Mouse (Mus musculus) cerebellum, adult 2 months (tissue): Measurements from ENCODE around the gene Cc2d2a.

ENCODE experiments used
- CTCF ChIP-seq: fragments of 200-500 bp; IDR thresholded peaks from 2 replicates; pipeline ENCODE4 v1.5.1; 2011; ENCODE audit warnings: low read depth, mild to moderate bottlenecking, control low read depth, low read length, moderate library complexity, borderline replicate concordance; ENCODE audit not compliant: insufficient read depth
- POLR2A ChIP-seq: fragments of 200-500 bp; IDR thresholded peaks from 2 replicates; pipeline ENCODE4 v1.6.1; 2011; ENCODE audit warnings: low read length, control low read depth, borderline replicate concordance; ENCODE audit not compliant: insufficient read depth

DNA sequence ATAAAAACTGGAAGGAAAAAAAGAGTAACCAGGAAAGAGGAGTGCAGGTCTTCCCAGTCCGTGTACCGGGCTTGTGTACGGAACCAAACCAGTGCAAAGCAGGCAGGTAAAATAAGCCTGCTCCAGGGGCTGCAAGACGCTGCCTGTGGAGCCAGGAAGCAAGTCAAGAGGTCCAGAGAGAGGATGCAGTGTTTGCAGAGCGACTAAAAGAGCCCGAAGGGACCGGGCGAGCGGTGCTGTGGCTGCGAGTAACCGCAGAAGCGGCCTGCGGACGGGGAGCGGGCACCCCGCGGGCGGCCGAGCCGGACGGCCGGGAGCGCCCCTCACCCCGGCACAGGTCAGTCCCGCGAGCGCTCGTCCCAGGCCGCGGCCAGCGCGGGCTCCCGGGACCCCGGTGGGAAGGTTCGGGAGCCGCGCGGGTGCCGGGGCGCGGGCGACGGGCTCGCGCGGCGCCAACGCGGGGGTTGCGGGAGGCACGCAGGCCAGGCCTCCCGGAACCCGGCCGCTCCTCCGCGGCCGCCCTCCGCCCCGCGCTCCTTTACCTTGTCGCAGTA lies 119.4 kb downstream of the Cc2d2a start:
- TF ChIP-seq POLR2A (no peak), CTCF (no peak)
